Mouse (Mus musculus) bone marrow, adult 2 months (tissue): ENCODE measurements around the gene Kalrn.

ENCODE experiments used
- CTCF ChIP-seq: fragments of 200-500 bp; IDR thresholded peaks from 2 replicates; pipeline ENCODE4 v1.5.1; 2011; ENCODE audit warnings: low read length, control low read depth; ENCODE audit not compliant: control insufficient read depth, insufficient read depth
- POLR2A ChIP-seq: fragments of 200-500 bp; IDR thresholded peaks from 2 replicates; pipeline ENCODE4 v1.6.1; 2011; ENCODE audit warnings: low read depth, mild to moderate bottlenecking, control low read depth, low read length, borderline replicate concordance; ENCODE audit not compliant: control insufficient read depth

GRCm38 (mm10) chr16:34113150-34113549, 460.2 kb downstream of the Kalrn start:
- TF ChIP-seq POLR2A (no peak), CTCF (no peak)
